Mouse (Mus musculus): ENCODE results near the gene Bcas3.

GRCm38 (mm10) chr11:85823794-85824193, 470.8 kb downstream of the Bcas3 start:
- TF ChIP-seq CTCF (IDR thresholded peaks at IDR 0.05) = no peak
- TF ChIP-seq EP300 (IDR thresholded peaks at IDR 0.05) = no peak
